Mouse (Mus musculus) ES-Bruce4 (cell line): ENCODE measurements around the gene Trib2.

Source experiments
- CTCF ChIP-seq: IDR thresholded peaks from one replicate; pipeline ENCODE4 v1.8.1; 2011; ENCODE audit warnings: low read depth, low read length
- EP300 ChIP-seq: IDR thresholded peaks from 2 replicates; pipeline ENCODE4 v1.6.1; 2011; ENCODE audit warnings: low read depth, low read length; ENCODE audit not compliant: insufficient read depth
- POLR2A ChIP-seq: IDR thresholded peaks from one replicate; pipeline ENCODE4 v1.8.1; 2011; ENCODE audit warnings: low read length; ENCODE audit not compliant: insufficient read depth

DNA sequence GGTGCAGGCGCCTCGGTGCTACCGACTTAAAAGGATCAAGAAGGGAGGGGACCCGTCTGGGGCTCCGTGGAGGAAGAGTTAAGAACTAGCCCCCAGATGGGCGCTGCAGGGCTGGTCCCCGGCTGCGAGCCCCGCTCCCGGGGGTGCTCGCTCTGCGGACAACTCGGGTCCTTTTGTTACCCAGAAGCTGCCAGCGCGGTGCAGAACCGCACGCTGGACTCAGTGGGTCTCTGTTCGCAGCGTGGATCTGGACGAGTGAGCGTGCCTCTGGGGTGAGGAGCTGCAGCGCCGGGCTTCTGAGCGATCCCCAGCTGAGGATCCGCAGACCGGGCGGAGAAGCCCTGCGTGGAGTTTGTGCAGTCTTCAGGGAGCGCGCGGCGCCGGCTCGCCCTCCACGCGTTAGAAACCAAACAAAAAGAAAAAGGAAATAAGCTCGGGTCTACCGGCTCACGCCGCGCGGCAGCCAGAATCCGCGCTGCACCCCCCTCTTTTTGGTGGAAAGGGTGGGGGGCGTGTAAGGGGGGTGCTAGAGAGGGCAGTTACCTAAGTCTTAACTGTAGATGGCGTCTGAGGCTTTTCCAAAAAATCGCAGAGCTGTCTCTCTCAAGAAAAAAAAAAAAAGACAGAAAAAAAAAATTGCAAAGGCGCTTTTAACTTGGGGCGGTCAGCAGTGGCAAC, 1.0 kb downstream of the Trib2 start:
- TF ChIP-seq POLR2A: no peak
- no peak for TF ChIP-seq EP300
- no peak for TF ChIP-seq CTCF
